Mouse (Mus musculus) heart, adult 2 months (tissue): ENCODE measurements at regions not wholly inside any gene's neighbourhood (a gene's known extent, or its start where the extent isn't known, plus 50 kb on each side); places are given as distances from the start of the nearest gene placed in this dataset.

Source experiments
- CTCF ChIP-seq: fragments of 200-600 bp; IDR thresholded peaks from 2 replicates; pipeline ENCODE4 v1.8.1; 2022; ENCODE audit warnings: antibody characterized with exemption, mild to moderate bottlenecking, moderate library complexity
- EP300 ChIP-seq: fragments of 200-500 bp; IDR thresholded peaks from 2 replicates; pipeline ENCODE4 v1.6.1; 2011; ENCODE audit warnings: low read depth, low read length, control low read depth; ENCODE audit not compliant: insufficient read depth
- POLR2A ChIP-seq: fragments of 200-500 bp; IDR thresholded peaks from 2 replicates; pipeline ENCODE4 v1.6.1; 2011; ENCODE audit warnings: mild to moderate bottlenecking, low read depth, low read length, control low read depth; ENCODE audit not compliant: insufficient read depth

GRCm38 (mm10) chr11:44325525-44325924 is 74.3 kb upstream of the Il12b start:
- no peak for TF ChIP-seq CTCF
- no peak for TF ChIP-seq POLR2A
- TF ChIP-seq EP300: no peak
